Mouse (Mus musculus) ZHBTc4 (cell line): ENCODE results near the gene Med14.
A peak's percentile ranks its signal among the peaks of the same experiment; 100 is the strongest.

Experiments used
- DNase-seq: peaks from one replicate; pipeline ENCODE4 v3.0.0-alpha.2; 2011; ENCODE audit warnings: low read depth, low spot score

The Med14 gene

GRCm38 (mm10) chrX:12673054-12673775, 88.7 kb downstream of the Med14 start, which contains the start of gene 1810030O07Rik:
1810030O07Rik (minus strand) TSS chrX:12673668.
- peak; percentile 93 for DNase-seq

DNA sequence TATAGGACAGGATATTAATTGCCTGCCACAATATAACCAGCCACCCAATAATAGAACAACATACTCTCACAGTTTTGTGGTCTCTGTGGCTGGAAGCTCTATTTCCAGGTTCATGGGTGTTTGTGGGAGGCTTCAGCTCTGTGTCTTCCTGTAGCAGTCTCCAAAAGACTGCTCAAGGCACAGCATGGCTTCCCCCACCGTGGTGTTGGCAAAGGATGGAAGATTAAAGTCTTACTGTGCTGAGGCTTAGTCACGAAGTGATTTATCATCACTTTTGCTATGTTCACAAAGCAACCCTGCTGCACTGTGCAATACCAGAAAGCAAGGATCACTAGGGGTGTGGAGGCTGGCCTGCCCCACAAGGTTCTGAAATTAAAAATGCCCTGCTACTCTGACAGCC, 108.0 kb downstream of the Med14 start:
- no peak for DNase-seq

GRCm38 (mm10) chrX:12651906-12652305, 110.0 kb downstream of the Med14 start:
- peak; percentile 93 for DNase-seq

DNA sequence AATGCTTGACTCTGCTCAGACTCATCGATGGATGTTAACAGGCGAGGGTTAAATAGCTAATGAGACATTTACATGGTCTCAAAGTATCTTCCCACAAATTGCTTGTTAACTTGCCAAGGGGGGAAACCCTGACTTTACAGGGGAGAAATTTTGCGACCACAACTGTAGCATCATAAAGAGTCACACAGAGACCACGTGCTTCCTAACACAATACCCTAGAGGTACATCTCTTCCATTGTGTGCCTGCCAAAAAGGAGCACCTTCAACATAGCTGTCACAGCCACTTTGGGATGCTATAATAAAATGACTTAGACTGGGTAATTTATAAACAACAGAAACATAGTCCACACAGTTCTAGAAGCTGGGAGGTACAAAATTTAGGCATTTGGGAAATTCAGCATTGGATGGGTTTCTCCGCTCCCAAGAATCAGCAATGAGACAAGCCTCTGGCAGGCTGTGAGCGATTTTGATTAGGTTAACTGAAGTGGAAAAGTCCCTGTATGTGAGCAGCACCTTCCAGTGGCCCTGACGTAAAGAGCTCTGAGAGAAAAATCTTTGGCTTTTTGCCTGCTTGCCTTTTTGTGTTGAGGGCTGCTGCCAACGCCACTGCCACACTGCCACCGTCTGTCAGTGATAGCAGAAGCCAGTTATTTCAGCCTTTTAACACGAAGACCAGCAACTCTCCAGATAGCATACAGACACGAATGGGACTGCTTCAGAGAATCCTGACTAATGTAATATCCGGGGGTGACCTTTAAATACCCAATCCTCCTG, 116.2 kb downstream of the Med14 start:
- DNase-seq, result no peak

GRCm38 (mm10) chrX:12644976-12645375, 116.9 kb downstream of the Med14 start:
- no peak for DNase-seq
